ENCODE assay signal across 31 mouse cellular contexts in genomic region chr10:63378948-63379680, GRCm38 (mm10). TPM values are rescaled to one million over a fixed set of nuclear protein-coding genes. Genes with fewer than 3 reads are reported as not detected.
"Had no signal": no experiment of that assay in that cellular context is flagged by ENCODE, and none has a peak within 500 bp of the region (broad histone marks: within the 10 kb centered on the region; RNA-seq: fewer than 3 reads in every experiment).

No protein-coding gene starts in this region.

- ATAC-seq: lung, postnatal 0 days; midbrain, embryonic 15.5 days had no signal

- H3K27me3 ChIP-seq: liver, embryonic 13.5 days had no signal

- DNase-seq: kidney, adult 18-20 months; kidney, adult 9 months; layer of hippocampus, adult 9-11 months; liver; liver, embryonic 13.5 days; lung, embryonic 14.5 days; right cerebral cortex, postnatal 25 days; thymus, adult 18-20 months; thymus, postnatal 36 days had no signal

- H3K27ac ChIP-seq: kidney, postnatal 0 days; layer of hippocampus, adult 2 months; limb, embryonic 10.5 days; limb, embryonic 13.5 days; liver, embryonic 13.5 days; macrophage; midbrain, embryonic 12.5 days; midbrain, embryonic 15.5 days had no signal

- H3K4me2 ChIP-seq: limb, embryonic 13.5 days; liver, embryonic 13.5 days; lung, embryonic 14.5 days; midbrain, embryonic 12.5 days; midbrain, embryonic 15.5 days had no signal

- H3K9ac ChIP-seq: limb, embryonic 13.5 days; liver, embryonic 13.5 days; lung, embryonic 14.5 days; midbrain, embryonic 12.5 days; midbrain, embryonic 15.5 days had no signal

- H3K9me3 ChIP-seq: limb, embryonic 10.5 days; limb, embryonic 13.5 days; liver, embryonic 13.5 days; midbrain, embryonic 12.5 days; midbrain, embryonic 15.5 days had no signal

- H3K4me3 ChIP-seq: layer of hippocampus, adult 2 months; limb, embryonic 10.5 days; limb, embryonic 13.5 days; liver, embryonic 13.5 days; midbrain, embryonic 12.5 days; midbrain, embryonic 15.5 days had no signal

- H3K36me3 ChIP-seq: limb, embryonic 10.5 days; limb, embryonic 13.5 days; liver, embryonic 13.5 days; midbrain, embryonic 12.5 days; midbrain, embryonic 15.5 days had no signal

RNA-seq across cellular contexts. Expression of gene Gm7075, which starts 42.5 kb away (rescaled TPM):
- total RNA-seq: layer of hippocampus, adult 2 months; layer of hippocampus, postnatal 25 days; left cerebral cortex, adult 18-20 months; left cerebral cortex, postnatal 25 days; megakaryocyte, adult 5-6 weeks; monocyte, adult 5-6 weeks had no signal
- polyA plus RNA-seq: kidney, postnatal 0 days; large intestine, adult 2 months; limb, embryonic 10.5 days; limb, embryonic 13.5 days; liver, embryonic 13.5 days; liver, embryonic 16.5 days; lung, embryonic 14.5 days; lung, postnatal 0 days; macrophage; midbrain, embryonic 12.5 days; midbrain, embryonic 15.5 days; neural tube, embryonic 11.5 days; neural tube, embryonic 14.5 days; small intestine, adult 2 months; spleen, adult 2 months; stomach, embryonic 16.5 days; testis, adult 2 months; urinary bladder, adult 2 months had no signal

RNA-seq across cellular contexts. Expression of gene Ctnna3, which starts 50.8 kb away (rescaled TPM):
- total RNA-seq: megakaryocyte, adult 5-6 weeks; monocyte, adult 5-6 weeks had no signal
- polyA plus RNA-seq: limb, embryonic 10.5 days; macrophage; midbrain, embryonic 12.5 days had no signal
